In the genomic region with DNA sequence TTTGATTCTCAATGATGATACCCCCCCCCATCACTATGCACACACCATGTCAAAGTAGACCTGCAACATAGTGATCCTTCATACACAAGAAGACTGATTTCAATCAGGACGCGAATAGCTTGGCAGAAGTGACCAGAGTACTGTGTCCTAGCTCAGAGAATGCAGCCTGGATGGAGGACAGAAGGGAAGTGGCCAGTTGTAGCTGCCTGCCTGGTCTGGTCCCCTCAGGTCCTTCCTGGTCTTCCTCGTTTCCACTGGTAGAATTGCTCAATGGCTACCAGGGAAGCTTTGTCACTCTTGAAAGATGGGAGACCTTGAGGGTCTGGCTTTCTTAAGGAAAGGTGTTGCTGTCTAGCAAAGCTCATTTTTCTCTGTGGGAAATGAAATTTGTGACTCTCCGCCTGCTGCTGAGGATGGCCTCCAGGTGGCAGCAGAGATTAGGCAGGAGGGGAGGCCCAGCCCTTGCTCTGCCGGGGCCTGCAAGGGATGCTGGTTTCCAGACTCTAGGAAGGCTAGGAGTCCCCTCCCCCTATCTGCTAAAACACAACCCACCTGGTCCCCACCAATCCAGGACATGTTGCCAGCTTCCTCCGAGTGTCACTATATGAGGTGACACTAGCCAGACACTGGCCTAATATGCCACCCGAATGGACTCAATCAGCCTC, we compare ENCODE assay signal across 8 mouse cellular contexts. TPM values are rescaled to one million over a fixed set of nuclear protein-coding genes. Genes with fewer than 3 reads are reported as not detected.
DNase-seq lines count a peak whose midpoint lies in the region; ATAC-seq and TF ChIP-seq lines count a peak whose summit lies in the region.

No protein-coding gene starts in this region.

- no peak overlapping the region; the same call in 1 of the 2 replicates for H3K4me2 ChIP-seq in limb, embryonic 14.5 days (replicated peaks; ENCODE audit: low read depth, low read length, severe bottlenecking)

- peak; percentile 88 for ATAC-seq in limb, embryonic 14.5 days (ENCODE audit: low FRiP score, low read depth)

- no peaks in the 10 kb centered on the region for H3K9me3 ChIP-seq in limb, embryonic 14.5 days (ENCODE audit: control insufficient read depth, low read length)

- H3K4me3 ChIP-seq in limb, embryonic 14.5 days (replicated peaks; ENCODE audit: low read length), result no peak overlapping the region

- intact Hi-C loops in gastrocnemius, postnatal 14 days (cut with DNase I; ENCODE audit: low total_unique reads), result no loop called here

- no peaks in the 10 kb centered on the region for H3K36me3 ChIP-seq in limb, embryonic 14.5 days (ENCODE audit: control insufficient read depth, insufficient read depth, low read length)

- no peak overlapping the region for H3K9ac ChIP-seq in limb, embryonic 14.5 days (ENCODE audit: low read depth, low read length, severe bottlenecking)

- WGBS in limb, embryonic 14.5 days, result 13% methylated on average over 7 of the region's 7 CpGs

- H3K4me1 ChIP-seq in limb, embryonic 14.5 days (ENCODE audit: control insufficient read depth, insufficient read depth, low read length), result peaks cover 3% of the 10 kb centered on the region; the same call in 1 of the 2 replicates

- no peak overlapping the region for H3K27ac ChIP-seq in limb, embryonic 14.5 days (replicated peaks; ENCODE audit: low read depth, low read length)

- H3K27me3 ChIP-seq in limb, embryonic 14.5 days (ENCODE audit: control insufficient read depth, insufficient read depth, low read length), result no peaks in the 10 kb centered on the region

- no peak for TF ChIP-seq POLR2A in limb, embryonic 14.5 days (IDR thresholded peaks at IDR 0.05; ENCODE audit: borderline replicate concordance, extremely low read depth, insufficient read depth, insufficient read length)

- DNase-seq in A20 (ENCODE audit: low read depth, low spot score) (peak; percentile 30), ZHBTc4 (ENCODE audit: low read depth, low spot score) (peak; percentile 81)
- DNase-seq in cerebellum, postnatal 4 days (ENCODE audit: low spot score in 2 of 2), result peak; percentile 70 to 77
- DNase-seq in gastrocnemius, postnatal 14 days, result peak; percentile 70
- DNase-seq in kidney, adult 18-20 months, result peak; percentile 66
- peak; percentile 83 for DNase-seq in limb, embryonic 14.5 days (ENCODE audit: low spot score)
- DNase-seq in natural killer cell, adult 2 months (ENCODE audit: low spot score in 2 of 2), result peak; percentile 7 to 40
- DNase-seq in testis, postnatal 10 days (ENCODE audit: low spot score), result peak; percentile 92

RNA-seq across cellular contexts. Expression of a gene that starts 4.5 kb away (rescaled TPM):
- total RNA-seq in gastrocnemius, postnatal 14 days (2021), result not detected
- 0.13 and 0.18 TPM in 2 replicates for polyA plus RNA-seq in limb, embryonic 14.5 days (2012; rRNA removed)
- polyA plus RNA-seq in limb, embryonic 14.5 days (2014; fragmentation: Nextera tagmentation; extraction: Ambion mirVana), result 0.25 TPM in 1 of 2 replicates, not detected in the other

RNA-seq across cellular contexts. Expression of a gene that starts 49.4 kb away (rescaled TPM):
- 100 to 1,000 TPM; 116 to 120 TPM for total RNA-seq in gastrocnemius, postnatal 14 days (2021)
- 128 and 140 TPM in 2 replicates for polyA plus RNA-seq in limb, embryonic 14.5 days (2012; rRNA removed)
- 82.0 and 89.0 TPM in 2 replicates for polyA plus RNA-seq in limb, embryonic 14.5 days (2014; fragmentation: Nextera tagmentation; extraction: Ambion mirVana)

RNA-seq across cellular contexts. Expression of a gene that starts 58.9 kb away (rescaled TPM):
- not detected for total RNA-seq in gastrocnemius, postnatal 14 days (2021)
- 0.21 and 0.26 TPM in 2 replicates for polyA plus RNA-seq in limb, embryonic 14.5 days (2012; rRNA removed)
- 1.7 and 1.9 TPM in 2 replicates for polyA plus RNA-seq in limb, embryonic 14.5 days (2014; fragmentation: Nextera tagmentation; extraction: Ambion mirVana)

RNA-seq across cellular contexts. Expression of a gene that starts 58.9 kb away (rescaled TPM):
- 1 to 10 TPM; 1.2 to 2.0 TPM for total RNA-seq in gastrocnemius, postnatal 14 days (2021)
- polyA plus RNA-seq in limb, embryonic 14.5 days (2012; rRNA removed), result 13.1 and 17.9 TPM in 2 replicates
- polyA plus RNA-seq in limb, embryonic 14.5 days (2014; fragmentation: Nextera tagmentation; extraction: Ambion mirVana), result 5.5 and 7.3 TPM in 2 replicates

Comparison
In these comparisons a context has a peak if more than half of its experiments do, and no peak if none do; other contexts are left out.
1. DNase-seq: peak in every context shown above with its lines; median percentile 92 in testis, postnatal 10 days; 83 in limb, embryonic 14.5 days; 81 in ZHBTc4; 74 in cerebellum, postnatal 4 days; 70 in gastrocnemius, postnatal 14 days; 66 in kidney, adult 18-20 months; 30 in A20; 24 in natural killer cell, adult 2 months.